Mouse (Mus musculus): ENCODE data around the gene Capn15. TPM values are rescaled to one million over a fixed set of nuclear protein-coding genes. Genes with fewer than 3 reads are reported as not detected.
A peak's percentile ranks its signal among the peaks of the same experiment; 100 is the strongest.

The Capn15 gene
- total RNA-seq, 2 experiments from 2014 or later: 5.4 to 6.5 TPM

DNA sequence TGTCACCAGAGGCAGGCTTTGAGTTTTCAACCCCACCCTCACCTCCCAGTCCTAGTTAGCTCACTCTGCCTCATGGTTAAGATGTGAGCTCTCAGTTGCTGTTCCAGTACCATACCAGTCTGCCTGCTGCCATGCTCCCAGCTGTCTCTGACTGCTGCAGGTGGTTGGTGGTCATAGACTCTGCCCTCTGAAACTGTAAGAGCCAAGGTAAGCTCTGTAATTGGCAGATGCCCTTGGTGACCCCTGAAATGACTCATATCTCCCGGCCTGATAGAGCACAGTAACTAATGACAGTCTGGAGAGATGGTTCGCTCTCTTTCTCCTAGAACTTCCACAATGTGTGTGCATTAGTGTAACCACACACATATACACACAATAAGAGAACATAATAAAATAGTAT lies 18.3 kb upstream of the Capn15 start:
- intact Hi-C loops (cut with DNase I): no loop called here

DNA sequence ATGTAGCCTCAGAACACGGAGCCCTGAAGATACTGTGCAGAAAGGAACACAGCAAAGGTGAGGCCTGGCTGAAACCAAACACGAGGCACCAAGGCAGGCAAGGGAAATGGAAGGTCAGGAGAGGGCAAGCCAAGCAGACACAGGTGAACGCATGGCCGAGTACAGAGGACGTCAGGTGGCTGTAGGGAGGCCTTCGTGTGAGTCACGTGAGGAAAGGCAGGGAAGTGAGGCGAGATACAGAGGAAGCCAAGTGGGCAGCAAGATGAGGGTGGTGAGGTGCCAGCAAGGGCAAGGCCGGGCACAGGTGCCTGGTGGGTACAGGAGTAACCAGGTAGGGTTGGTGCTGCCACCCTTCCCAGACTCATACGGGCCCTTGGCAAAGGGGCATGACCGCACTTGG lies 12.8 kb upstream of the Capn15 start:
- intact Hi-C loops (cut with DNase I): no loop called here
- no peak for DNase-seq

More for the DNA sequence above, 18.3 kb upstream of the Capn15 start:
- no peak for DNase-seq

DNA sequence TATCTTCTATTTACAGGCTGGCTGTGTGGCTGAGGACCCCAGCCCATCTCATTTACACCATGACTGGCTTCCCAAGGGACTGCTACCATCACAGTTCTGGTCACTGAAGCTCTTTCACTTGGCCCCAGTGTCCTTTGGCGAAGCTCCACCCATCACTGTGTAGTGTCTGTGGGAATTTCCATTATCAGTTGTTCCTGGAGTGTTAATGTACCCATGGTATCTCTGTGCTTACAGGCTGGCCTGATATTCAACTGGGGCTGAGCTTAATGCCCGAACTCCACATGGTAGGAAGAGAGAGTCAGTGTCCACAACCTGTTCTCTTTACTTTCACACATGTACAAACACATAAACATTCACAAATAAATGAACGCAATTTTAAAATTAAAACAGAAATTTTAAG lies 7.9 kb upstream of the Capn15 start:
- intact Hi-C loops (cut with DNase I): no loop called here
- DNase-seq: no peak

DNA sequence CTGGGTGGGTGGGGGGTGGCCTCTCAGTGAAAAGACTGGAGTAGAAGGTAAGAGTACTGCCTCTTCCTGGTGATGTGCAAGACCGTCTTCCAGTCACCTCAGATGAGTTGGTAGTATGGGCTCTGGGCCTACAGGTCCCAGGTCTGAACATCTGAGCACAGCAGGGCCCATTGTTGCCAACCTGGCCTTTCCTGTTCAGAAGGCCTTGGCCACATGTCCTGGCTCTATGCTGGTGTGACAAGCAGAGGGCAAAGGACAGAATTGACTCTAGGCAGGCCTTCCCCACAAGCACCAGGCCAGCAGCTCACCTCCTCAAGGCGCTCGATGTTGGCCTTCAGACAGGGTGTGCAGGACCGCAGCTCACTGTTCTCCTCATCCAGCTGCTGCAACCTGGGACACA lies 6.7 kb upstream of the Capn15 start:
- intact Hi-C loops (cut with DNase I): no loop called here
- DNase-seq: no peak

DNA sequence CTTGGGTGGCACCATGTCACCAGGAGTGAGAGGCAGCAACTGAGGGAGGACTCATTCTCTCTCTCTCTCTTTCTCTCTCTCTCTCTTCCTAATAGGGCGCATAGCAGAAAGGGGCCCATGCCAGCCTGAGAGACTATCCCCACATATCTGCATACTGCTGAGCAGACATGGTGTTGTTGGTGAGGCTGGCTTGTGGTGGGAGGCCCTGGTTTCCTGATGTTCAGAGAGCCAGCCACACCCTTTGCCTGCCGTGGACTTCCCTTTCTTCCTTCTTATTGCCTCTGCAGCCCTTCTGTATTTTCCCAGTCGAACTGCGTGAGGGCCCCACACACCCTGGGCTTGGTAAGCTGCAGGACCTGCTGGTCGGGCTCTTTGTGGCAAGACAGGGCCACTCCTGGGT lies 4.7 kb upstream of the Capn15 start:
- no peak for DNase-seq
- intact Hi-C loops (cut with DNase I): no loop called here

DNA sequence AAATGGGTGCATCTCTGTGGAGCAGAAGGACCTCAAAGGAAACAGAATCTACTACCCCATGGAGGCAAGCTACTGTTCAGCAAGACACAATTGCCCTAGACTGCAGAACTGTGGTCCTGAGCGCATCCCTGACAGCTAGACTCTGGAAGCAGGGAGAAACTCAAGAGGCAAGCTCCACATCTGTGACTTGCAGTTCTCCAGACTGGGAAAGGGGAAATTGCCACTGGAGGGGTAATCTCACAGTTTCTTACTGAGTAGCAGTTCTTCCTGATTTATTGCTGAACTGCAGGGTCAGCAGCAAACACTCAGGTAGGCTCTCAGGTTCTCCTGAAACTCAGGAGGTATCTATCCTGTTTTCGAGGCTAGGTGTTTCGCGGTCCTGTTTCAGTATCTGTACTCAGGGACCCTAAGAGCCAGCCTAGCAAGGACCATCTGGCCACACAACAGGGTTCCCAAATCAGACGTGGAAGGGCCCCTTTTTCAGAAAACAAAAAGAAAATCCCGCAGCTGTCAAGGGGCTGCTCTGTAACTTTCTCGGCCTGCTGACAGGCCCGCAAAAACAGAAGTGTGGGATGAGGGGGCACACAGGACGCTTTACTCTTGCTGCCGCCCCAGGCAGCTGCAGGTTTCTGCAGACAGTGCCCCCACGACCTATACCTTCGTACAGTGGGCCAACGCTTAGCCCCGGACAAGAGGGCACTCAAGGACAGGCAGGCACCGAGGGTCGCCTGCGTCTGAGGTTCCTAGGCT lies 865 bp downstream of the Capn15 start:
- intact Hi-C loops (cut with DNase I): loop anchor here (5.0 kb wide), 1 partner anchor 92 kb away; no protein-coding TSS in a partner anchor
- DNase-seq: no peak

DNA sequence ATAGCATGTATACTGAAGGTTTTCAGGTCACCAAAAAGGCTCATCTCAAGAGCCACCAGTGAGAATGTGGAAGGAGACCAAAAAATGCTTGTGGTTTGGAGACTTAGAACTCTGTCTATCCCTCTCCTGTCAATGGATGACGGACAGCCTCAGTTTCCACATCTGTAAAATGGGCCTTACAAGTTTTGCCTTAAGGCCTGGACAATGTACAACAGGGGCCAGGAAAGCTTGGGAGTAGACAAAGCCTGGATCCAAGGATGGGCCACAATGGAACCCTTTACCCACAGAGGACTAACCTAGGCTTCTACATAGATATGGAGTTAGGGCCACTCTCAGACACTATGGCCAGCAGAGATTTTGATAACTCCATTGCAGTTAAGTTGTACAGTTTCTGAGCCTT lies 1.5 kb downstream of the Capn15 start:
- no peak for DNase-seq
- intact Hi-C loops (cut with DNase I): loop anchor here (5.0 kb wide), 1 partner anchor 92 kb away; no protein-coding TSS in a partner anchor

DNA sequence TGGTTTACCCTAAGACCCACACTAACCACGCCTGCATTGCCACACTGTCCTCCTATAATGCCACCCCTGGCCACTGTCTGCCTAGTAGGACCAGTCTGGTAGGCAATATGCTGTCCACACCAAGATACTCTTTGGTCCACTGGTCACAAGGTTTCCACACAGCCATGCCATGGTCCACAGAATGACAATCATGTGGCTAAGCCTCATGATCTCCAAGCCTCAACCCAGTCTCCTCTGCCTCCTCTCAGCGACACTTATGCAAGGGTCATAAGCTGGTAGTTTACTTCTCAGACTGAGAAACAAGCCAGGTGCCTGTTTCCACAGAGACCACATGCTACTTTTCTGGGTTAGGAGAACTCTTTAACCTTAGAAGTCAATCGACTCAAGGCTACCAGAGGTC lies 2.7 kb downstream of the Capn15 start:
- intact Hi-C loops (cut with DNase I): loop anchor here (5.0 kb wide), 1 partner anchor 91 kb away; no protein-coding TSS in a partner anchor

DNA sequence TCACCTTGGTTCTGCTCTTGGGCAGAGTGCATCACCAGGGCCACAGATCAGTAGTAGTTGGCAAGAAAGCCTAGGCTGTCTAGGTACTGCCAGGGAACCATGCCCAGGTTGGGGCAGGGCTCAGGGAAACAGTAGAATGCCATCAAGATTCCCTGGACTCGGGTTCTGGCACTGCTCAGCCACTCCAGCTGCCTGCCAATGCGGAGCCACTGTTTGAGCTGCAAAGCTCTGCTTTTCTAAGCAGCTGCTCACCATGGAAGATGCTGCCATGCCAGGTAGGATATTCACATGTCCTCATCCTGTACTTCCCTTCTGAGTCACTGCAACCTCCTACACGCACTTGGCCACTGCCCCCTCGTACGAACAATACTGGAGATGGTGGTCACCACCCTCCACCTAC lies 4.7 kb downstream of the Capn15 start:
- peak; percentile 40 to 57 for DNase-seq
- intact Hi-C loops (cut with DNase I): loop anchor here (5.0 kb wide), 1 partner anchor 89 kb away; no protein-coding TSS in a partner anchor

More for the DNA sequence above, 2.7 kb downstream of the Capn15 start:
- DNase-seq: no peak

DNA sequence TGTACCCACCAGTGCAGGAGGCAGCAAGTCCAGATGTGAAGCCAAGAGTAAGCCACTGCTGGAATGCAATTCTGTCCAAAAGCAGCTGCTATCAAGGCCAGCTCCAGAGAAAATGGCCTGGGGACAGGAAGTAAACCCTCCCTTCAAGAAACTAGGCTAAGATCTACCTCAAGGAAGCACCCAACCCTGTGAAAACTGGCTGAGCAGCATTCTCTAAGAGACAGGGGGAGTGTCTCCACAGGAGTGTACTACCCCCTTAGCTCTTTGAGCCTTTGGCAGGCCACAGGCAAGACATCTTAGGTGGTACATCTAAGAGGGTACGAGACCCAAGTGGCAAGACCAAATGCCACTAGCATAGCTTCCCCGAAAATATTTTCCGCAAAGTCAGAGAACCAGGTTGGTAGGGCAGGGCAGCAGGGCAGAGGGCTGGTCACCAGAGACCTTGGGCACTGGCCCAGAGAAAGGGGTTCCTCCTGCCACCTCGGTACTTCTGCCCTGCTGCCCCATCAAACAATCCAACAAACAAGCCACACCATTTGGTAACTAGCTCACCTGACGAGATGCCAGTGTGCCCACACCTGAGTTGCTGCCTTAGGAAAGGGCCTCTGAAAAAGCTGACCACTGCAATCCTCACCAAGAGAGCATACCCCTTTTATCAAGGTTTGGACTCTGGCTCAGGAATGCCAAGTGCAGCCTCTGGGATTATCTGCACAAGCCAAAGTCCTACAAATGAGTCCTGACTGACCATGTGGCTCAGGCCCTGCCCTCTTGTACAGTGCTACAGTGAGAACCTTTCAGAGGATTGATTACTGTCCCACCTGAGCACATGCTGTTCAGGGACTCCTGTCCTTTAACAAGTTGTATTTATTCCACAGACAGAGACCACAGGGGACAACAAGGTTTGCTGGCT lies 5.5 kb downstream of the Capn15 start:
- no peak for DNase-seq
- intact Hi-C loops (cut with DNase I): loop anchor here (5.0 kb wide), 1 partner anchor 88 kb away; no protein-coding TSS in a partner anchor

DNA sequence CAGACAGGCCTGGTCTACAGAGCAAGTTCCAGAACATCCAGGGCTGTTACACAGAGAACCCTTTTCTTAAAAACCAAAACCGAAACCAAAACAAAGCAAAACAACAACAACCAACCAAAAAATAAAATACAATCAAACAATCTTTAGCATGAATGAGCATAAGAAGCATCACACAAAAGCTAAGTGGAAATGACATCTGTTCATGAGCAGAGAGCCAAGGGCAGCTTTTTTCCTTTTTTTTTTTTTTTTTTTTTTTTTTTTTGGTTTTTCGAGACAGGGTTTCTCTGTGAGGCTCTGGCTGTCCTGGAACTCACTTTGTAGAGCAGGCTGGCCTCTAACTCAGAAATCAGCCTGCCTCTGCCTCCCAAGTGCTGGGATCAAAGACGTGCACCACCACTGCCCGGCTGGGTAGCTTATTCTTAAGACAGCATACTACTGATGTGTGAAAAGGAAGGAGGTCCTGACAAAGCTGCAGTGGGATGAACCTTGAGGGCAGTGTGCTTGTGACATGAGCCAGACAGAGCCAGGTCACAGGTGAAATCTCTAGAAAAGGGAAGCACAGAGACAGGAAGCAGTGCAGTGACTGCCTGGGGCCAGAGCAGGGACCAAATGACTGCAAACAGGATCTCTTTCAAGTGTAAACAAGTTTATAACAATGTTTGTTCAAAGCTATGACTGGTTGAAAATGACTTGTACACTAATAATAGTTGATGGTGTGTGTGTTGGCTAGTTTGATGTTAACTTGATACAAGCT lies 14.5 kb downstream of the Capn15 start:
- intact Hi-C loops (cut with DNase I): no loop called here
- DNase-seq: no peak

DNA sequence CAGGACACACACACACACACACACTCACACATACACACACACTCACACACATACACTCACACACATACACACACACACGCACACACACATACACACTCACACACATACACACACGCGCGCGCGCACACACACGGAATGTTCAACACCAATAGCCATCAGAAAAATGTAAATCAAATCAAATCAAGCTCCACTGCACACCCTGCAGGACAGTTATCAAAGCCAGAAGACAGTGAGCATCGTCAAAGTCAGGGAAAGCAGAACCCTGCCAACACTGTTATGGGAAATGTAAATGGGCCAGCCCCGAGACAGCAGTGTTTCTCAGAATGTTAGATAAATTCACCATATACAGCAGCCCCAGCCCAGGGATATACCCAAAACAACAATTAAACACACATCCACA lies 15.1 kb downstream of the Capn15 start:
- intact Hi-C loops (cut with DNase I): no loop called here
- no peak for DNase-seq

DNA sequence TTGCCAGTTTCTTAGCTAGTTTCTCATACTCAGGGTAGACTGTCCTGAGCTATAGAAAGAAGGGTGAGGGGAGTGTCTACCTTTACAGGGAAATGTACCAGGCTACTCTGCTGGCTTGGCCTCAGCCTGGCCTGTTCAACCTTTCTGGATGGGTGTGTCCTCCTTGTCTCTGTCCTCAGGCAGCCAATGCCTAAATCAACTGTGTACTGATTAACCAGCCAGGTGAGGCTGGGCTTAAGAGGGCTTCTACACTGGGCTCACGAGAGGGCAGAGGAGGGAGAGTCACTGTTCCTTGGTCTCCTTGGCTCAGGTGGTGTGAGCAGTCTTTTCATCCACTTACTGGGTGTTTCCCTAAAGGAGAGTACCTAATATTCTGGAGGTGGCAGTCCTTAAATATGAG lies 17.4 kb downstream of the Capn15 start:
- intact Hi-C loops (cut with DNase I): no loop called here
- DNase-seq: no peak

DNA sequence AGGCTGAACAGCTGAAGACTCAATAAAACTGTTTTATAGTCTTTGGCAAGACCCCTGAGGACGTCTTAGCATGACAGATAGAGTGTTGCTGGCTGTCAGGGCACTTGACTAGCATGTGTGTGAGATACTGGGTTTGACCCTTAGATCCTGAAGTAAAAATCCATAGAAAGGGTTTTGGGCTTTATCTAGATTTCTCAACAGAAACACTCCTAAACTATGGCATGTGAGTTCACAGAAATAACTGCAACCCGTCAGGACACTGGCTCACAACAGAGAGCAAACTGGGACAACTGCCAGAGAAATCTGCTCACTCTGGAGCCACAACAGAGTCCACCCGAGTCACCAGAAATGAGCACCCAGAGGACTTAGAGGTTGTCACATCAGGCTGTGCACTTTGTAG lies 17.9 kb downstream of the Capn15 start:
- DNase-seq: no peak
- intact Hi-C loops (cut with DNase I): no loop called here

DNA sequence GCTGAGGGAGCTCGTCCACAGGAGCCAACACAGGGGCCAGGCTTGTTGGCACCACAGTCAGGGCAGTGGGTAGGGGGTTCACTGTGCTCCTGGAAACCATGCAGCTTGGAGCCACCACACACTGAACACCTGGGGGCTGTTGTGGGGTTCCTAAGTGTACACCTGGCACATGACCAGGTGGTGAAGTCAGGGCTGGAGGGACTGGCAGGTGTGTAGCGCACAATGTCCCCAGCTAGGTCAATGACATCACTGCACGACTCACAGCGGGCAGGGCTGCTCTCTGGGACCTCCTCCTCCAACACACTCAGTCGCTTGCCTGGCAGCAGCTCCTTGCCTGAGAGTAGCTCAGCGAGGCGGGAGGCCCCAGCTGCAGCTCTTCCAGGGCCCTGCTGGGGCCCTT lies 21.3 kb downstream of the Capn15 start:
- no peak for DNase-seq
- intact Hi-C loops (cut with DNase I): no loop called here

DNA sequence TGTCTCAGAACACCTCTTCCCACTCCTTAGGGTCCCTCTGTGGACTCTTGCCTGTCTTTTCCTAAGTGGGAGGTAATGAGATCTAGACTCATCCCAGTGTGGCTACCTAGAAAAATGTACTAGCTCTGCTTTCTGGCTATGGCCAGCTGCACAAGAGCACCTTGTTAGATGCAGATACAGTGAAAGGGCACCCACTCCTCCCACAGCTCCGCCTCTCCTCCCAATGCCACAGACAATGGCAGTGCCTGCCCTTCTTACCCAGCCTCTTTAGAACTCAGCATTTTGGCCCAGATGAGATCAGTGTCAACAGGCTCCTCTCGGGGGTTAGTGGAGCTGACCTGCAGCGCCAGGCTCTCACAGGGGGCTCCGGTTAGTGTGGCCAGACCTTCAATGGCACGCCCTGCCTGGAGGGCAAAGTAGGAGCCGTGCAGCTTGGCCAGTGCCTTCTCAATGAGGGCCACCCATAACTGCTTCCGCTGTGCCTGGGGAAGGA lies 23.1 kb downstream of the Capn15 start:
- no peak for DNase-seq
- intact Hi-C loops (cut with DNase I): no loop called here

DNA sequence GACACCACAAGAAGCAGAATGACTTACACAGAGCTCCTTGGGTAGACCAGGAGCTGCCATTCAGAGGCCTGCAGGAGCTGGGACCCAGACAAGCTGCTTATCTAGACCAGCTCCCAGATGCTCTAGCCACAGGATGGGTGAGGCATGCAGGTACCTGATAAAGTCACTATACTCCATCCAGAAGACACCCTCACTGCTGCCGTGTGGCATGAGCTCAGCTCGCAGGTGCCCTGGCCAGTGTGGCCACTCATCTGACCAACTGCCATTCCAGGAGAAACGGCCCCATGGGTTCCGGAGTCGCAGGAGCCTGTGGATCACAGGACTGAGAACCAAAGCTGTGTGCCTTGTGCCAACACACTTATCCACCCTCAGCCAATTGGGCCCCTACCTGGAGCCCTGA lies 24.0 kb downstream of the Capn15 start:
- no peak for DNase-seq
- intact Hi-C loops (cut with DNase I): no loop called here

DNA sequence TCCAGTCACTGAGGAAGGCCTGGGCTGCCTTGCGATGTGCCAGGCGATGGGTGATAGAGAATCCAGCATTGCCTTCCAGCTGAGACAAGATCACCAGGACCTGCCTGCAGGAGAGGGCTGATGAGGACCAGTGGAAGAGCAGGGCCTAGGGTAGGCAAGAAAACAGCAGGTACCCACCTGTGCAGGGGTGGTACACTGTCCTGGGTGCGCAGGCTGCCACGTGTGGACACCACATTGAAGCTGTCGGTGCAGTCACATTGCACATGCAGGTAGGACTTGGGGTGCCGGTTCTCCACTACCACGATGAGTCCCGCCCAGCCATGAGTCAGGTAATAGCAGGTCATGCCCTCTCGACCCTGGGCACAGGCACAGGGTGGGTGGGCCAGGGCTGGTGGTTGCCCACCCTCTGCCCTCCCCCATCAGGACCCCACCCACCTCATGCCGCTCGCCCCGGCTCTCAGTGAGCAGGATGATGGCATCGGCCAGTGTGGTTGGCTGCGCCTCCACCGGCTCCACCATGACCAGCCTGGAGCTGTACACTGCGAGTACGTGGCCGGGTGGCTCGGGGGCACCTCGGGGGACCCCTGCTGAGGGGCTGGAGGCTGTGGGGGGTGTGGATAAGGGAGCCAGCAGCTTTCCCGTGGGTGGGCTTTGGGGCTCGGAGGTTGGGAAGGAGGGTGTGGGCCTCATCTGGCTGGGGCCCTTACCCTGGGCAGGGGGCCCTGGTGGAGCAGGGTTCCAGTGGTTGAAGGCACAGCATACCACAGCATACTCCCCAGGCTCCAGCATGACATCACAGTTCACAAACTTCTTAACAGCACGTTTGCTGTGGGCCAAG lies 25.7 kb downstream of the Capn15 start:
- DNase-seq: no peak
- intact Hi-C loops (cut with DNase I): no loop called here

DNA sequence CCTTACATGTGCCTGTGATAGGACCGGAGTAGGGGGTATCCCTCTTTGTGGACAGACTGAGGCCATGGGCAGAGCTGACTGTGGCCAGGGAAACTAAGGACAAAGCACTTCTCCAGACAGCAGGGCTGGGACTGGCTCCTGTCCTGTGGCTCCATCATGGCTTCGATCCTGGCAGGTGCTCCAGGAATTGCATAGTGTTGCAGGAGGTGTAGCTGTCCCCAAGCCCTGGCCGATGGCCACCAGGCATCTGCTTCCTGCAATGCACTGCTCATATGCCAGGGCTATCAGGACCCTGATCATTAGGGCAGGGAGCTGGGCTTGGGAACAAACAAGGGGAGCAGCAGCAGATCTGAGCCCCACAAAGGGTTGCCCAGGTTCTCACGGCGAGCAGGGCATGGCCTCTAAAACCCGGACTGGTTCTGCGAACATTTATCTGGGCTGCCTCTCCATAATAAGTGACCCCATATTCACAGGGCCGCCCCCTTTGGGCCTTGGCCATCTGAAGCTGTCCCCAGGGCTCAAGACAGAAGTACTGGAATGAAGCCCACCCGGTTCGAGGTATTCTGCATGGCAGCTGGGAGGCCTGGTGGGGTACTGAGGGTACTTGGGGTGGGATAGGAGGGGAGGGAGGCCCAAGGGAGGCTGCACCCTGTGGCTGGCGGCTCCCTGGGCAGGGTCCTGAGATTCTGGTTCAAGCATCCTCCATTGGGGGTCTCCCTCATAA lies 26.7 kb downstream of the Capn15 start:
- DNase-seq: no peak
- intact Hi-C loops (cut with DNase I): no loop called here

All from gastrocnemius, postnatal 36 days (tissue).